Mouse (Mus musculus) spleen, adult 2 months (tissue): ENCODE measurements around the gene Misp. TPM values are rescaled to one million over a fixed set of nuclear protein-coding genes. Genes with fewer than 3 reads are reported as not detected.

ENCODE experiments used
- DNase-seq, 2 experiments: peaks; one replicate each; pipeline versions ENCODE4 v3.0.0 to v3.0.0-alpha.2; 2012 to 2021; ENCODE audit warnings: low spot score in 2 of 2, low read depth in 1 of 2
- H3K27ac ChIP-seq: fragments of 200-500 bp; 2 replicates; pipeline ENCODE4 v1.5.1; 2012; ENCODE audit warnings: low read length, inconsistent platforms; ENCODE audit not compliant: insufficient read depth
- H3K27me3 ChIP-seq: fragments of 200-500 bp; 2 replicates; pipeline ENCODE4 v1.6.1; 2012; ENCODE audit warnings: mild to moderate bottlenecking, moderate library complexity, low read length, inconsistent platforms; ENCODE audit not compliant: control insufficient read depth, insufficient read depth
- H3K36me3 ChIP-seq: fragments of 200-500 bp; 2 replicates; pipeline ENCODE4 v1.6.1; 2012; ENCODE audit warnings: mild to moderate bottlenecking, low read length, inconsistent platforms; ENCODE audit not compliant: control insufficient read depth, insufficient read depth
- H3K4me1 ChIP-seq: fragments of 200-500 bp; 2 replicates; pipeline ENCODE4 v1.6.1; 2011; ENCODE audit warnings: inconsistent platforms; ENCODE audit not compliant: control insufficient read depth, insufficient read depth, insufficient read length
- H3K4me3 ChIP-seq: fragments of 200-500 bp; 2 replicates; pipeline ENCODE4 v1.5.1; 2011; ENCODE audit warnings: mild to moderate bottlenecking, inconsistent platforms; ENCODE audit not compliant: insufficient read depth, insufficient read length; ENCODE audit errors: extremely low read depth
- CTCF ChIP-seq: fragments of 200-500 bp; IDR thresholded peaks from 2 replicates; pipeline ENCODE4 v1.5.1; 2011; ENCODE audit warnings: mild to moderate bottlenecking, inconsistent platforms; ENCODE audit not compliant: insufficient read depth, insufficient read length, insufficient replicate concordance; ENCODE audit errors: extremely low read depth
- POLR2A ChIP-seq: fragments of 200-500 bp; IDR thresholded peaks from 2 replicates; pipeline ENCODE4 v1.6.1; 2011; ENCODE audit warnings: low read depth, low read length, inconsistent platforms
- WGBS: fragments of 180-500 bp; shearing (Covaris S2); methylation state at CpG from one replicate; pipeline ENCODE4 v1.1.7; 2018; 5-methylcytosine and 5-hydroxymethylcytosine counted together
- polyA plus RNA-seq: library from polyadenylated mRNA; depleted of rRNA; stranded (reverse); fragments of >200 nt; gene quantifications from 2 replicates; pipeline ENCODE4 v1.2.3, GENCODE M21; 2012

Misp gene
- polyA plus RNA-seq, 1 experiment: 0.07 TPM

DNA sequence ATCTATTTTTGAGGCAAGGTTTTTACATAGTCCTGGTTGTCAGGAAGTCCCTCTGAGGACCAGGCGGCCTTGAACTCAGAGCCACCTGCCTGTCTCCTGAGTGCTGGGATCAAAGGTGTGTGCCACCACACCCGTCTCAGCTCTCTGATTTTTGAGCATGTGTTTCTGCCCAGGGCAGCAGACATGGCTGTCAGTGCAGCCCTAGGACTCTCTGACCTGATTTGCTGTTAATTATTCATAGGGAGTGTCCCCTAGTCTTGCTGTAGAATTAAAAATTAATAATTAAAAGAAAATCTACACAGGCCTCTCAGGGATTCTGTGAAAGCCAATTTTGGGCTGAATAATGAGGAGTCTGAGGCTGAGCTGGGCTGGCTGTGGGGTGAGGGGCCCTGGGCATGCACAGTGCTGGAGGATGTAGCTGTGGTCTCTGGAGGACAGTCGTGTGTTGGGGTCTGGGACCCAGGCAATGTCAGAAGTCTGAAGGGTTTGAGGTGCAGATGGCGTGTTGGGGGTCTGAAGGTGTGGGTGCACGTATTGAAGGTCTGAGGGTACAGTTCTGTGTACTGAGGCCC is 6.4 kb upstream of the Misp start:
- Histone ChIP-seq H3K4me1 (no peaks in the 10 kb centered on the region), H3K27ac (no peak overlapping the region), H3K36me3 (no peaks in the 10 kb centered on the region), H3K27me3 (no peaks in the 10 kb centered on the region), H3K4me3 (no peak overlapping the region)
- TF ChIP-seq CTCF (no peak), POLR2A (no peak)
- no peak for DNase-seq
- WGBS: 86% methylated on average over 5 of the region's 5 CpGs

DNA sequence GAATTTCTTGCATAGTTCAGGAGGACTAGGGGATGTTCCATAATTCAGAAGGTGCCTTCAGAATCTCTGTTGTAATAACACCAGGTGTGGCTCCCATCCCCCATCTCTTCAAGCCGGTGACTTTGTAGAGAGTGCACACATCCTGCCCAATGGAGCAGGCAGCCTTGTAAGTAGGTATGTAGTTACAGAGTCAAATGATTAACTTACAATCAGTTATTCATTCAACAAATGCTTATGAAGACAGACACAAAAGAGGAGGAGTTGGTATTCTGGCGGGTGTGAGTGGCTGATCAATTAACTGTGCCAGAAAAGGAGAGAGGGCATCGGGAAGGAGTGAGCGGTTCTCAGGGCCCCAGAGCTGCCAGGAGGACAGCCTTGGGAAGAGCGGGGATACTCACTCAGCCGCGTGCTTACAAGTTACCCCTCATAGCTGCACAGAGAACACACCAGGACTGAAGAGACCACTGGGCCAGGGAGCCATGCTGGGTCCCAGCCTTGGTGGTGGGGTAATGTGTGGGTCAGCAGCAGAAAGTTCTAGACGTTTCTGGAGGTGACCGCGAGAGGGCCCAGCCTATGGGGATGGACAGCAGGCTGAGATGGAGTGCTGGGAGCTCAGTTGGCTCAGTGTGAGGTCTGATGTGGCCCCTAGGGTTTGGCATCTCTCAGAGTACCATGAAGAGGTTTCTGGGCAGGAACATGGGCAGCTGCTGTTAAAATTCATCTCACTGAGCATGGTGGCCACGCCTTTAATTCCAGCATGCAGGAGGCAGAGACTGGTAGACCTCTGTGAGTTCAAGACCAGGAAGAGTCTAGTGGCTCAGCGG is 4.9 kb upstream of the Misp start:
- no peak for DNase-seq
- no peaks in the 10 kb centered on the region for H3K27me3 ChIP-seq
- TF ChIP-seq POLR2A: no peak
- TF ChIP-seq CTCF: no peak
- no peaks in the 10 kb centered on the region for H3K36me3 ChIP-seq
- no peak overlapping the region for H3K27ac ChIP-seq
- H3K4me1 ChIP-seq: no peaks in the 10 kb centered on the region
- 90% methylated on average over 12 of the region's 12 CpGs for WGBS
- no peak overlapping the region for H3K4me3 ChIP-seq

DNA sequence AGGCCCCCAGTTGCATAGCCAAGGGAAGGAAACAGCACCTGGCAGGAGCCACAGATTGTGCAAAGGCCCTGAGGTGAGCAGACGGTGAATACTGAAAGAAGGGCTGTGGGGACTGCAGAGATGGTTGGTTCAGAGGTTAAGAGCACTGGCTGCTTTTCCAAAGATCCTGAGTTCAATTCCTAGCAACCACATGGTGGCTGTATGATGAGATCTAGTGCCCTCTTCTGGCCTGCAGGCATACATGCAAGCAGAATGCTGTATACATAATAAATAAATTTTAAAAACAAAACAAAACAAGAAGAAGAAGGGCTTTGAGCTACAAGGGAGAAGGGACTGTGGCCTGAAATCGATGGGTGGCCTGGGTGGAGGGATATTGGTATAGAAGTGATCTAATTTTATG is 3.7 kb upstream of the Misp start:
- Histone ChIP-seq H3K36me3 (no peaks in the 10 kb centered on the region), H3K27ac (no peak overlapping the region), H3K4me1 (no peaks in the 10 kb centered on the region), H3K27me3 (no peaks in the 10 kb centered on the region), H3K4me3 (no peak overlapping the region)
- TF ChIP-seq CTCF (no peak), POLR2A (no peak)
- DNase-seq: no peak
- WGBS: 68% methylated on average over 2 of the region's 2 CpGs

DNA sequence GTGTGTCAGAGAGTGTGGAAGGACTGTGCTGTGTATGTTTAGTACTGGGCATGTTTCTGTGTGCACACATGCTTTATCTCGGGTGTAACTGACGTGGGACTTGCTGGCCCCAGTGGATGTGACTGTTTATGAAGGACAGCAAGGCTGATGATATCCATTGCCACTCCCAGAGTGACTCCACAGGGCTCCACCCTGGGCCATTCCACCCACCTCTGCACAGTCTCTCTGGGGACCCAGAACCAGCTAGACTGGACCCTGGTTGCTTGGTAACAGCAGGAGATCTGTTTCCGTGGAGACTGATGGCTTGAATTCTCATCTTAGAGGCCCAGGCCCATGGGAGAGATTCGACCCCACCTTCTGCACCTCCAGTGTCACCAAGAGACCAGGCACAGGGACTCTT is 2.6 kb upstream of the Misp start:
- H3K4me1 ChIP-seq: no peaks in the 10 kb centered on the region
- DNase-seq: no peak
- TF ChIP-seq POLR2A (no peak), CTCF (no peak)
- 87% methylated on average over 4 of the region's 4 CpGs for WGBS
- no peaks in the 10 kb centered on the region for H3K27me3 ChIP-seq
- no peaks in the 10 kb centered on the region for H3K36me3 ChIP-seq
- no peak overlapping the region for H3K27ac ChIP-seq
- no peak overlapping the region for H3K4me3 ChIP-seq

DNA sequence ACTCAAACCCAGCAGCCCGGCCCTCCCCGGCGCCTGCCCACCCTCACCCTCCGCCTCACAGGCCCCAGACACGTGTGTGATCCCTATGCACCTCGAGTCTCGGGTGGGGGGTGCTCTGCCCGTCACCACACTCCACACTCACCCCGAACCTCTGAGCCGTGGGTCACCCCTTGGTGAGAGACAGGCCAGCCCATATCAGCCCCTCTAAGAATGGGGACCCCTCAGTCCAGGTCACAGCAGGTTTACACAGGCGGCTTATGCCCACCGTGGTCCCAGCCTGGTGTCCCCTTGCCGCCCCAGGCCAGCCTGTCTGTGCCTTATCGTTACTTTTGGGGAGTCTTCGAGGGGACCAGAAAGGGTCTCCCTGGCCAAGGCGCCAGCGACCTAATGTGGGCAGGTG is 1.2 kb upstream of the Misp start:
- no peaks in the 10 kb centered on the region for H3K36me3 ChIP-seq
- H3K27ac ChIP-seq: no peak overlapping the region
- H3K27me3 ChIP-seq: no peaks in the 10 kb centered on the region
- no peak for TF ChIP-seq POLR2A
- TF ChIP-seq CTCF: no peak
- no peak for DNase-seq
- H3K4me1 ChIP-seq: no peaks in the 10 kb centered on the region
- WGBS: 90% methylated on average over 17 of the region's 17 CpGs
- H3K4me3 ChIP-seq: no peak overlapping the region

DNA sequence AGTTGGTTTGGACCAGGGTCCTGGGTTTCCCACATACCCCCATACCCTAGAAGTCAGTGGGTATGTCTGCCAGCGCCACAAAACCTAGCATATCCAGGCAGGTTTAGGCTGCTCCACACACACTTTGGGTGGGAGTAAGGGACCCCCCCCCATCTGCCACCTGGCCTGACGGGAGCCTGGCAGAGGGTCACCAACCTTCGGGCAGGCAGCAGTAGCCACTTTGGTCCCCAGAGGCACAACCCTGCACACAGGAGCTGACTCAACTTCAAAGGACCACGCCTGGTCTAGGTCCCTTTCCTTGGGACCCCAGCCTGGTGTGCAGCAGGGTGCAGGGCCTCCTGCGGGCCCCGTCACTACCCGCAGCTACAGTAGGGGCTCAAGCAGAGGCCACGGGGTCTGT is 512 bp upstream of the Misp start:
- Histone ChIP-seq H3K4me1 (no peaks in the 10 kb centered on the region), H3K4me3 (no peak overlapping the region)
- 81% methylated on average over 8 of the region's 8 CpGs for WGBS

DNA sequence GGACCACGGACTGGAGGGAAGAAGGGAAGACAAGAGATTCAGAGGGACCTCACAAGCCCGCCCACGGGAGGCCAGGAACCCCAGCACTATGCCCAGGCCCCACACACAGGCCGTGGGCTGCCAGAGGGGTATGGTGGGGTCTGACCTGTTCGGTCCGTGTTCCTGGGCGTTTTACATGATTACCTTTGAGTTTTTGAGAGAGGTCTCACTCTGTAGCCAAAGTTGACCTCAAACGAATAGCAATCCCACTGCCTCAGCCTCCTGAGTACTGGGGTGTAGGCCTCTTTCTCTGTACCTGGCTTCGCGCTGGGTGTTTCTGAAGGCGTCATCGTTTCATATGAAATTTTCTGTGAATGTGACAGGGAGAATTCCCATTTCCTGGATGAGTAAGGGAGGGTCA is 942 bp downstream of the Misp start:
- DNase-seq: no peak
- Histone ChIP-seq H3K27me3 (no peaks in the 10 kb centered on the region), H3K4me3 (no peak overlapping the region), H3K4me1 (no peaks in the 10 kb centered on the region), H3K27ac (no peak overlapping the region), H3K36me3 (no peaks in the 10 kb centered on the region)
- 92% methylated on average over 12 of the region's 12 CpGs for WGBS
- TF ChIP-seq POLR2A (no peak), CTCF (no peak)

More for the DNA sequence above, 512 bp upstream of the Misp start:
- Histone ChIP-seq H3K27ac (no peak overlapping the region), H3K27me3 (no peaks in the 10 kb centered on the region), H3K36me3 (no peaks in the 10 kb centered on the region)
- no peak for TF ChIP-seq CTCF
- no peak for TF ChIP-seq POLR2A
- DNase-seq: no peak
